Mouse (Mus musculus) ES-Bruce4 (cell line): ENCODE measurements at regions not wholly inside any gene's neighbourhood (a gene's known extent, or its start where the extent isn't known, plus 50 kb on each side); places are given as distances from the start of the nearest gene placed in this dataset.

Source experiments
- CTCF ChIP-seq: IDR thresholded peaks from one replicate; pipeline ENCODE4 v1.8.1; 2011; ENCODE audit warnings: low read depth, low read length
- EP300 ChIP-seq: IDR thresholded peaks from 2 replicates; pipeline ENCODE4 v1.6.1; 2011; ENCODE audit warnings: low read depth, low read length; ENCODE audit not compliant: insufficient read depth
- POLR2A ChIP-seq: IDR thresholded peaks from one replicate; pipeline ENCODE4 v1.8.1; 2011; ENCODE audit warnings: low read length; ENCODE audit not compliant: insufficient read depth

GRCm38 (mm10) chr16:12956416-12956815, 153.1 kb upstream of the Ercc4 start:
- TF ChIP-seq EP300 (no peak), CTCF (no peak), POLR2A (no peak)
